Mouse (Mus musculus) liver, embryonic 15.5 days (tissue): ENCODE results near the gene Tas2r143. TPM values are rescaled to one million over a fixed set of nuclear protein-coding genes. Genes with fewer than 3 reads are reported as not detected.

Experiments used
- ATAC-seq: fragments of 200-750 bp; cut with Nextera tagmentation; 2 replicates; pipeline ENCODE4 v1.8.0; 2017; ENCODE audit warnings: moderate number of reproducible peaks, mild to moderate bottlenecking, moderate library complexity; ENCODE audit not compliant: insufficient read depth
- H3K27ac ChIP-seq: fragments of 300-500 bp; sonication (generic); replicated peaks from 2 replicates; pipeline ENCODE4 v1.5.1; 2015; ENCODE audit warnings: mild to moderate bottlenecking, inconsistent platforms
- H3K27me3 ChIP-seq: fragments of 300-500 bp; sonication (generic); 2 replicates; pipeline ENCODE4 v1.6.1; 2015; ENCODE audit warnings: mild to moderate bottlenecking, inconsistent platforms
- H3K36me3 ChIP-seq: fragments of 300-500 bp; sonication (generic); replicated peaks from 2 replicates; pipeline ENCODE4 v1.6.1; 2015; ENCODE audit warnings: moderate library complexity, mild to moderate bottlenecking, inconsistent platforms
- H3K4me1 ChIP-seq: fragments of 300-500 bp; sonication (generic); replicated peaks from 2 replicates; pipeline ENCODE4 v1.6.1; 2015; ENCODE audit warnings: inconsistent platforms
- H3K4me2 ChIP-seq: fragments of 300-500 bp; sonication (generic); 2 replicates; pipeline ENCODE4 v1.6.1; 2015; ENCODE audit warnings: moderate library complexity, mild to moderate bottlenecking, inconsistent platforms
- H3K4me3 ChIP-seq: fragments of 300-500 bp; sonication (generic); replicated peaks from 2 replicates; pipeline ENCODE4 v1.5.1; 2015; ENCODE audit warnings: mild to moderate bottlenecking, inconsistent platforms
- H3K9ac ChIP-seq: fragments of 300-500 bp; sonication (generic); 2 replicates; pipeline ENCODE4 v1.6.1; 2015; ENCODE audit warnings: moderate library complexity, mild to moderate bottlenecking, inconsistent platforms
- H3K9me3 ChIP-seq: fragments of 300-500 bp; sonication (generic); replicated peaks from 2 replicates; pipeline ENCODE4 v1.6.1; 2016; ENCODE audit warnings: inconsistent platforms
- WGBS: fragments of 180-500 bp; shearing (Covaris S2); methylation state at CpG from one replicate; pipeline ENCODE4 v1.1.7; 2015; ENCODE audit warnings: mixed read lengths; ENCODE audit not compliant: insufficient replicate concordance; 5-methylcytosine and 5-hydroxymethylcytosine counted together
- polyA plus RNA-seq: library from polyadenylated mRNA; unstranded; fragments of >200 nt; fragmentation: Nextera tagmentation; extraction: Ambion mirVana; gene quantifications from 2 replicates; pipeline ENCODE4 v1.2.1, GENCODE M21; 2015

Tas2r143 gene
- polyA plus RNA-seq, 1 experiment from 2014 or later = not detected

DNA sequence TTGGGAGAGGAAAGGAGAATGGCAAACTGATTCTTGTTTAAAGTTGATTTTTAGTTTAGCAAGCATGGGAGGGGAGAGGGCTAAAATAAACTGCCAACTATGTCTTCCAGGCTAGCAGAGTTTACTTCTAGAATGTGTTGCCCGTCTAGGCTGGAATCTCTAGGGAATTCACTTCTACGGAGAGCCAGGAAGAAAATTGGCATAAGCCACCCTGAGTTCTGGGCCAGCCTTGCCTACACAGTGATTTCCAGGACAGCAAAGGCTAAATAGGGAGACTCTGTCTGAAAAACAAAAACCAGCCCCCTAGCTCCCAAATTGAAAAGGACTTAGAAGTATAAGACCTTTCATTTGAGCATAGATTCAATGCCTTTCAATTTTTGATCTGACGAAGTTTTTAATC, 20.5 kb upstream of the Tas2r143 start:
- H3K27ac ChIP-seq = no peak overlapping the region

GRCm38 (mm10) chr6:42380416-42381144, 19.5 kb upstream of the Tas2r143 start:
- no peaks in the 10 kb centered on the region for H3K4me1 ChIP-seq
- WGBS = 24% methylated on average over 8 of the region's 8 CpGs
- ATAC-seq = no peak
- no peaks in the 10 kb centered on the region for H3K27me3 ChIP-seq
- no peaks in the 10 kb centered on the region for H3K9me3 ChIP-seq
- H3K9ac ChIP-seq = no peak overlapping the region
- no peaks in the 10 kb centered on the region for H3K36me3 ChIP-seq
- no peak overlapping the region for H3K27ac ChIP-seq
- H3K4me3 ChIP-seq = no peak overlapping the region
- H3K4me2 ChIP-seq = no peak overlapping the region

More for the DNA sequence above, 20.5 kb upstream of the Tas2r143 start:
- Histone ChIP-seq H3K27me3 (no peaks in the 10 kb centered on the region), H3K4me1 (no peaks in the 10 kb centered on the region), H3K4me2 (no peak overlapping the region), H3K9me3 (no peaks in the 10 kb centered on the region), H3K9ac (no peak overlapping the region), H3K36me3 (no peaks in the 10 kb centered on the region), H3K4me3 (no peak overlapping the region)
- 53% methylated on average over 3 of the region's 3 CpGs for WGBS
- no peak for ATAC-seq

GRCm38 (mm10) chr6:42381221-42381620, 18.8 kb upstream of the Tas2r143 start:
- H3K4me1 ChIP-seq = no peaks in the 10 kb centered on the region
- WGBS = 56% methylated on average over 2 of the region's 2 CpGs
- H3K27ac ChIP-seq = no peak overlapping the region
- H3K27me3 ChIP-seq = no peaks in the 10 kb centered on the region
- no peaks in the 10 kb centered on the region for H3K9me3 ChIP-seq
- ATAC-seq = no peak
- no peaks in the 10 kb centered on the region for H3K36me3 ChIP-seq
- H3K4me2 ChIP-seq = no peak overlapping the region
- H3K9ac ChIP-seq = no peak overlapping the region
- no peak overlapping the region for H3K4me3 ChIP-seq

GRCm38 (mm10) chr6:42381916-42382381, 18.1 kb upstream of the Tas2r143 start:
- H3K27ac ChIP-seq = no peak overlapping the region
- H3K36me3 ChIP-seq = no peaks in the 10 kb centered on the region
- H3K9ac ChIP-seq = no peak overlapping the region
- H3K4me1 ChIP-seq = no peaks in the 10 kb centered on the region
- no peak overlapping the region for H3K4me3 ChIP-seq
- ATAC-seq = 0 out of 2 replicates have a peak, but pooled peaks have one; percentile 31
- no peaks in the 10 kb centered on the region for H3K27me3 ChIP-seq
- 45% methylated on average over 9 of the region's 9 CpGs for WGBS
- no peaks in the 10 kb centered on the region for H3K9me3 ChIP-seq
- H3K4me2 ChIP-seq = no peak overlapping the region

- Histone ChIP-seq H3K9me3 (no peaks in the 10 kb centered on the region), H3K9ac (no peak overlapping the region), H3K4me2 (no peak overlapping the region), H3K27ac (no peak overlapping the region), H3K27me3 (no peaks in the 10 kb centered on the region), H3K36me3 (no peaks in the 10 kb centered on the region), H3K4me1 (no peaks in the 10 kb centered on the region), H3K4me3 (no peak overlapping the region)
- no peak for ATAC-seq
- 80% methylated on average over 5 of the region's 5 CpGs for WGBS
Measured at GRCm38 (mm10) chr6:42383360-42383759, 16.7 kb upstream of the Tas2r143 start.

DNA sequence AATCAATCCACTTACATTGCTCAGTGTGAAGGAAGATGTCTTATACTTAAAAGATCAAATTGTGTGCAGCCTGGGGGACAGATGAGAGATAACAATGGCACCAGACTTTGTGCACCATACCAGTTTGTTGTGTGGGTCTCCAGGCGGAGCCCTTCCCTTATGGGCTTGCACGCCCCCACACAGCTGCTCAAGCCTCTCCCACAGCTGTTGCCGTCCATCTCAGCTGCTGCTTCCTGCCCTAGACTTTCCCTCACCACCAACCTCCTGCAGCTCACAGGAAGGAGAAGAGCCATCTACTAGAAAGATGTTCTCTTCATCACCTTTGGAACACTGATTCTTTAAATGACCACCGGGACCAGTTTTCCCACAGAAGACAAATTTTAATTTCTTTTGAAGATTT, 14.4 kb upstream of the Tas2r143 start:
- no peaks in the 10 kb centered on the region for H3K4me1 ChIP-seq
- ATAC-seq = no peak
- no peaks in the 10 kb centered on the region for H3K9me3 ChIP-seq
- no peak overlapping the region for H3K4me3 ChIP-seq
- no peaks in the 10 kb centered on the region for H3K27me3 ChIP-seq
- H3K9ac ChIP-seq = no peak overlapping the region
- 42% methylated on average over 4 of the region's 4 CpGs for WGBS
- H3K36me3 ChIP-seq = no peaks in the 10 kb centered on the region
- H3K4me2 ChIP-seq = no peak overlapping the region
- H3K27ac ChIP-seq = no peak overlapping the region

GRCm38 (mm10) chr6:42391796-42392330, 8.2 kb upstream of the Tas2r143 start:
- H3K4me3 ChIP-seq = no peak overlapping the region
- no peaks in the 10 kb centered on the region for H3K36me3 ChIP-seq
- H3K27me3 ChIP-seq = no peaks in the 10 kb centered on the region
- H3K4me2 ChIP-seq = no peak overlapping the region
- H3K9ac ChIP-seq = no peak overlapping the region
- no peaks in the 10 kb centered on the region for H3K4me1 ChIP-seq
- H3K27ac ChIP-seq = no peak overlapping the region
- 42% methylated on average over 2 of the region's 2 CpGs for WGBS
- no peaks in the 10 kb centered on the region for H3K9me3 ChIP-seq
- ATAC-seq = no peak

DNA sequence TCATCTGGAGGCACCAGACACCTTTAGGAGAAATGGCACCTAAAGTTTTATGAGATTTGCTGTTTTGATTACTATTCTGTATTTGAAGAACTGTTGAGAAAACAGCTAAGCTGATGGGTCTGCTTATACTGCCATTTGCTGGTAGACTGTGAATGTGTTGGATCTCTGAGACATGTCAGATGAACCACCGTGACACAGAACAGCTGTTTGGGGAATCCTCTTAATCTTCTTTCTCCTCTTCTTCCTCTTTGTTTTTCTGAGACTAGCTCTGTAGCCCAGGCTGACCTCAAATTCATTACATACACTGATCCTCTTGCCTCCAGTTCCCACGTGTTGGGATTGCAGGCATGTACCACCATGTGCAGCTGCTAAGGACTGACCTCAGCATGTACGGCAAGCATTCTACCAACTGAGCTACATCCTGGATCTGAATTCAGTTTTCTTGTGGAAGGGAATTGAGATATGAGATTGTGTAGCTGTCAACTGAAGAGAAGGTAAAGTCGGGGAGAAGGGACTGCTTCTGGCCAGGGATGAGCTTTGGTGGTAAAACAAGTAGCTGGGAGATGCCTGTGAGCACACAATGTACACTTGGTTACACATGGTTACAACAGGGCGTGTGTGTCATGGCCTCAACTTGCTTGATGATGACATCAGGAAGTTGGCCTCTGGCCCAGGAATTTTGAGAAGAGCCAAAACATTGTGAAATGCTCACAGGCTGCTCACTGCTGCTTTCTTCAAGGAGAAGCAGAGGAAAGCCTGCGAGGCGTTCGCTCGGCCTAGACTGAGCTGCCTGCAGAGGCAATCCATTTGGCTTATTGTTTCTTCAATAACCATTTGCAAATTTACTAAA, 3.9 kb upstream of the Tas2r143 start:
- H3K4me1 ChIP-seq = no peaks in the 10 kb centered on the region
- no peak overlapping the region; the same call in 1 of the 2 replicates for H3K27ac ChIP-seq
- peak; percentile 62 for ATAC-seq
- no peaks in the 10 kb centered on the region for H3K27me3 ChIP-seq
- no peaks in the 10 kb centered on the region for H3K36me3 ChIP-seq
- H3K9me3 ChIP-seq = no peaks in the 10 kb centered on the region
- H3K4me3 ChIP-seq = no peak overlapping the region
- WGBS = 45% methylated on average over 9 of the region's 9 CpGs
- H3K9ac ChIP-seq = no peak overlapping the region
- H3K4me2 ChIP-seq = no peak overlapping the region

DNA sequence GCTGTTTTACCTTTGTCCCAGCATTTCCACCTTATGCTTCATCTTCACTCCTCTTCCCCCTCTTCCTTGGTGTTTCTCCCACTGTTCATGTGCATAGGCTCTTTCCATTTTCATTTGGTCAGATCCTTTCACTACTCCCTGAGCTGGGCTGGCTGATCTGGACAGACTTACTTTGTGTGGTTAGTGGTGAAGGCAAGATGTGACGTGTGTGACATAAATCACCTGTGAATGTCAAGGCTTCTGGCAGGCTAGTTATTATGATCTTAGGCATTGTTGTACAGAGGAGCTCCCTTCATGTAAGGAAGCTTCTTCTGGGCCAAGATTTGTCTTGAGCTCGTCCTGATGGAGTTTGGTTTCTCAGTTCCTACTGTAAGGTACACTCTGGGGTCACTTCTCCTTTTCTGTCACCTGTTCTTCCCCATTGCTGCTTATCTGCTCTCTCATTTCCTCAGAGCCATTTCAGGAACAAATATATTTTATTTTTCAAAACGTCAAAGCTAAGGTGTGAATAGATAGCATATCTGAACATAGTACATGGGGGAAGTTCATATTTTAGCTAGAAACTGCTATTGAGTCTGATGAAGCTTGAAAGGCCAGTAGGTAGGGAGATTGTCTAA, 2.9 kb upstream of the Tas2r143 start:
- H3K4me3 ChIP-seq = no peak overlapping the region
- H3K4me2 ChIP-seq = no peak overlapping the region
- H3K27me3 ChIP-seq = no peaks in the 10 kb centered on the region
- H3K4me1 ChIP-seq = no peaks in the 10 kb centered on the region
- H3K27ac ChIP-seq = no peak overlapping the region
- no peak for ATAC-seq
- H3K9ac ChIP-seq = no peak overlapping the region
- 17% methylated on average over 3 of the region's 3 CpGs for WGBS
- H3K9me3 ChIP-seq = no peaks in the 10 kb centered on the region
- no peaks in the 10 kb centered on the region for H3K36me3 ChIP-seq

DNA sequence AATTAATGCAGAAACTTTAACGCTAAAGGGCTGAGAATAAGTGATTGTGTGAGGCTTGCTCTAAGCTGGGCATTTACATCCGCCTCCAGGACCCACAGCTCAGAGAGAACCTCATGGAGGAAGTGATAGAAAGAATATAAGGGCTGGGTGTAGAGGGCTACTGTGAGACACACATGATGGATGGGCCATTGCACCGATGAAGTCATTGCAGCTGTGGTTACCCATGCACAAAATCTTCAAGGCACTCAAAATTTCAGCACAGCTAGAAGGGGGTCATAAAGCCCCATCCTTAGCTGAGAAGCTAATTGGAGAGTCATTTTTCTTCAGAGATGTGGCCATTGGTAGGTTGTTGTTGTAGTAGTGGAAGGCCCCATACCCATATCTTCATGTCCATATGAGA, 1.8 kb upstream of the Tas2r143 start:
- Histone ChIP-seq H3K9me3 (no peaks in the 10 kb centered on the region), H3K4me2 (no peak overlapping the region), H3K9ac (no peak overlapping the region), H3K27ac (no peak overlapping the region), H3K27me3 (no peaks in the 10 kb centered on the region), H3K36me3 (no peaks in the 10 kb centered on the region), H3K4me1 (no peaks in the 10 kb centered on the region), H3K4me3 (no peak overlapping the region)
- ATAC-seq = no peak
- 41% methylated on average over 3 of the region's 3 CpGs for WGBS

DNA sequence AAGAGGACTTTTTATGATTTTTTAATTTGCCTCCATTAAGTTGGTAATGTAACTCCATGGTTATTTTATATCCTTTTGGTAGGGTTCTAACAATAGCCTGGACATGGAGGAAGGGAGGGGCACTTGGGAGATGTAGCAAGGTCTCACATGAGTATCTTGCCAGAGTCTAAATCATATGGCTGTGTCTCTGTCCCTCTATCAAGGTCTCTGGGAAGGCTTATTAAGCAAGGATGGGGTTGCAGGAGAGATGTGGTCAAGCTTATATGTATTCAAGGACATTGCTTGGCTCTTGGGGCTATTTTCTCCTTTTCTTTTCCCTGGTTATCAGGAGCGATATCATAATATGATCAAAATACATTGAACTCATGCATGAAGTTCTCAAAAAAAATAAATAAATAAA, 1.0 kb upstream of the Tas2r143 start:
- Histone ChIP-seq H3K4me2 (no peak overlapping the region), H3K4me1 (no peaks in the 10 kb centered on the region), H3K27me3 (no peaks in the 10 kb centered on the region), H3K36me3 (no peaks in the 10 kb centered on the region), H3K27ac (no peak overlapping the region), H3K9me3 (no peaks in the 10 kb centered on the region), H3K4me3 (no peak overlapping the region), H3K9ac (no peak overlapping the region)
- ATAC-seq = no peak
- 65% methylated on average over 1 of the region's 1 CpGs for WGBS
